Mouse (Mus musculus) layer of hippocampus, adult 2 months (tissue): ENCODE data around the gene Aqp3. TPM values are rescaled to one million over a fixed set of nuclear protein-coding genes. Genes with fewer than 3 reads are reported as not detected.

Experiments used
- DNase-seq, 2 experiments: peaks; one replicate each; pipeline ENCODE4 v3.0.0; 2022; ENCODE audit warnings: low spot score in 2 of 2
- H3K27ac ChIP-seq: fragments of 200-600 bp; 2 replicates; pipeline ENCODE4 v1.8.1; 2022
- H3K4me3 ChIP-seq: fragments of 200-600 bp; 2 replicates; pipeline ENCODE4 v1.8.1; 2022; ENCODE audit warnings: mild to moderate bottlenecking
- CTCF ChIP-seq: fragments of 200-600 bp; conservative IDR thresholded peaks from 2 replicates; pipeline ENCODE4 v1.8.1; 2022; ENCODE audit warnings: antibody characterized with exemption, mild to moderate bottlenecking, moderate library complexity
- total RNA-seq, 2 experiments: library from RNA; stranded (reverse); gene quantifications; 2 replicates each; pipeline ENCODE4 v1.2.3; 2021

Aqp3 gene
- total RNA-seq, 2 experiments from 2014 or later: not detected

DNA sequence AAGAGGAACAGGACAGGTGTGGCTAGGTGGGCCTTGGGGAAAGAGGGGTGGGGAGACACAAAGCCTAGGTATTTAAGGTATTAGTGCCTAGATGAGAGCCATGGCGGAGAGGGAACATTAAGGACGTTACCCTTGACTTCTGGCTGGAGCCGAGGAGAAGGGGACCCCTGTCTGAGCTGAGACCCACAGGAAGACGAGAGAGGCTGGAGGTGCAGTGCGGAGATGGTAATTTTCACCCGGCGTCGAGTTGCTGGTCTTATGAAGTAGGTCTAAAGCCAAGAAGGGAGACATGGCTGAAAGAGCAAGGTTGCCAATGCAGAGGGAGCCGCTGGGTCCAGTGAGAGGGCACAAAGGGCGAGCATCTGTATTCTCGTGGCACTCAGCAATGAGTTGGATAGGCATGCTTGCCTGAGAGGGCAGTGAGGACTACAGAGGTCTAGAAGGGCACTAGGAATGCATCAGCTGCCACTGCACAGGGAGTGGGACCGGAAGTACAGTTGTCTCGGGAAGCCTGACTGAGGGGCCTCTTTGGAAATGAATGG, 51.7 kb downstream of the Aqp3 start:
- no peak for DNase-seq
- H3K4me3 ChIP-seq: no peak overlapping the region
- TF ChIP-seq CTCF: no peak
- H3K27ac ChIP-seq: no peak overlapping the region

DNA sequence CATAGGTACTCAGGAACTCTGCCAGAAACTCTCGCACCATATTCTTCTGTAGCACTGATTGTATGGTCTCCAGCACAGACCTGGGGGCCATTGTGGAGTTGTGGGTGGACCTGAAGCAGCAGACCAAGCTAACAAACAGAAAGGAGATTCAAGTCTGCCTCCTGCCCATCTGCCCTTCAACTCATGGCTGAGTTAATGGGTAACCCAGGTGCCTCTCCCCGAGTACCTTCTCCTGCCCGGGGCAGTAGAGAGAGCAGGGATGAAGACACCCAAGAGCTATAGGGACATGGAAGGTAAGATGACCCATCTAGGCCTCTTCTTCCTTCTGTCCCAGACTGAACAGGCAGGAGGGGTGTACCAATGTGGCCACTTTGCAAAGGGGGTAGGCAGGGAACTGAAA, 52.7 kb downstream of the Aqp3 start:
- Histone ChIP-seq H3K4me3 (no peak overlapping the region), H3K27ac (no peak overlapping the region)
- no peak for DNase-seq
- TF ChIP-seq CTCF: no peak

DNA sequence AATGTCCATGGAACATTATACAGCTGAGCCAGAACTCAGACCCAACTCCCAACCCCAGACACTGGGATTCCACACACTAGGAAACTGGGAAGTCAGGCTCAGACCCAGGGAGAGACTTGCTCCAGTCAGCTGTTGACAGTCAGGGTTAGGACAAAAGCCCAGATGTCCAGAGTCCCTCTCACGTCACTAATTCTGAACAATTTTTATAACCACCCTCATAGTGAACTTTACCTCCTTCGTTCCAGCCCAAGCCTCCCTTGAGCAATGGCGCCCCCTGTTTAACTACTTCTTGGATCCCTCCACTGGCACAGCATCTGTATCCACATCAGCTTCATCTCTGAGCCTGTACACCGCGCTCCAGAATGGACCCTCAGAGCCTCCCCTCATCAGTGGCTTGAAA, 54.0 kb downstream of the Aqp3 start:
- no peak for DNase-seq
- no peak overlapping the region for H3K4me3 ChIP-seq
- no peak for TF ChIP-seq CTCF
- H3K27ac ChIP-seq: no peak overlapping the region

DNA sequence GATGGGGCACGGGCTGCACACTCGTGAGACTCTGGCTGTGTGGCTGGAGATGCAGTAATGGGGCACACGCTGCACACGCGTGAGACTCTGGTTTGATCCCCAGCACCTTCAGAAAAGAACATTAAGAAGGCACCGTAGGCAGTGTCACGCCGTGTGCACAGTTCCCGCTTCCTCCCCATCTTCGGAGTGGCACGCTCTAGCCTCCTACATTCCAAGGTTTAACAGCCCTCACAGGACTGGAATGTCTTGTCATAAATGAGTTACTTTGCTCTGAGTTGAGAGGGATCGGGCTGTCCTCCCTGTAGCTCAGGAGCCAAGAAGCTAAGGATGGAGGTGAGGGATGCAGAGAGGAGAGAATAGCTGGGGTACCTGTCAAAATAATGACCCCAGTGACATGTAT, 55.1 kb downstream of the Aqp3 start:
- Histone ChIP-seq H3K4me3 (no peak overlapping the region), H3K27ac (no peak overlapping the region)
- no peak for TF ChIP-seq CTCF
- DNase-seq: no peak

Other genes with a start within 250 kb of the Aqp3 start
- 10 to 100 TPM in 1 of 2 experiments, 1 to 10 TPM in 1; 8.5 to 10.8 TPM for gene B4galt1, start 244.2 kb downstream of the Aqp3 start, total RNA-seq
- not detected for gene Spink4, start 178.1 kb downstream of the Aqp3 start, total RNA-seq
- gene Bag1, start 149.9 kb downstream of the Aqp3 start, total RNA-seq: 100 to 1,000 TPM; 149 to 151 TPM
- gene Chmp5, start 149.8 kb downstream of the Aqp3 start, total RNA-seq: 10 to 100 TPM; 81.5 to 84.7 TPM
- 10 to 100 TPM; 72.0 to 77.1 TPM for gene Nfx1, start 127.3 kb downstream of the Aqp3 start, total RNA-seq
- under 1 TPM in 1 of 2 experiments, not detected in 1; 0.28 TPM for gene Aqp7, start 50.0 kb downstream of the Aqp3 start, total RNA-seq
- 100 to 1,000 TPM; 105 to 113 TPM for gene Nol6, start 26.3 kb upstream of the Aqp3 start, total RNA-seq
- 10 to 100 TPM; 77.3 to 81.1 TPM for gene Ube2r2, start 37.6 kb upstream of the Aqp3 start, total RNA-seq
- 10 to 100 TPM; 40.9 to 45.0 TPM for gene Ubap2, start 177.0 kb upstream of the Aqp3 start, total RNA-seq
- 10 to 100 TPM; 41.0 to 41.4 TPM for gene Dcaf12, start 216.7 kb upstream of the Aqp3 start, total RNA-seq